Mouse (Mus musculus): Measurements from ENCODE around the gene Pnkp.

DNA sequence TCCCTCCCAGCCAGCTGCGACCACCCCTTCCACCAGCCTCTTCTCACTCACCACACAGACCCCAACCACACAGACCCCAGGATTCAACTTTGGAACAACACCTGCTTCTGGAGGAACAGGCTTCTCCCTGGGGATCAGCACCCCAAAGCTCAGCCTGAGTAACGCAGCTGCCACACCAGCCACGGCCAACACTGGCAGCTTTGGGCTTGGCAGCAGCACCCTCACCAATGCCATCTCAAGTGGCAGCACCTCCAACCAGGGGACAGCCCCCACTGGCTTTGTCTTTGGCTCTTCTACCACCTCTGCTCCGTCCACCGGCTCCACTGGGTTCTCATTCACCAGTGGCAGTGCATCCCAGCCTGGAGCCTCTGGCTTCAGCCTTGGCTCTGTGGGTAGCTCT is 28.2 kb upstream of the Pnkp start:
- TF ChIP-seq CTCF (IDR thresholded peaks at IDR 0.05; ENCODE audit: extremely low read depth, insufficient read depth, insufficient read length, insufficient replicate concordance) (no peak), POLR2A (IDR thresholded peaks at IDR 0.05; ENCODE audit: low read depth, low read length) (no peak)

All from spleen, adult 2 months (tissue).